Mouse (Mus musculus) T-helper 2 cell (primary cell): ENCODE results near the gene Rnf180.

Source experiments
- in situ Hi-C: fragments of 300-600 bp; cut with MboI, MseI; formaldehyde crosslinking; loops from one replicate; pipeline ENCODE4 v1.15.1; 2025; ENCODE audit warnings: high pct_unique_total_duplicates

Rnf180 gene

GRCm38 (mm10) chr13:105132776-105133175, 161.8 kb downstream of the Rnf180 start:
- in situ Hi-C loops: no loop called here

DNA sequence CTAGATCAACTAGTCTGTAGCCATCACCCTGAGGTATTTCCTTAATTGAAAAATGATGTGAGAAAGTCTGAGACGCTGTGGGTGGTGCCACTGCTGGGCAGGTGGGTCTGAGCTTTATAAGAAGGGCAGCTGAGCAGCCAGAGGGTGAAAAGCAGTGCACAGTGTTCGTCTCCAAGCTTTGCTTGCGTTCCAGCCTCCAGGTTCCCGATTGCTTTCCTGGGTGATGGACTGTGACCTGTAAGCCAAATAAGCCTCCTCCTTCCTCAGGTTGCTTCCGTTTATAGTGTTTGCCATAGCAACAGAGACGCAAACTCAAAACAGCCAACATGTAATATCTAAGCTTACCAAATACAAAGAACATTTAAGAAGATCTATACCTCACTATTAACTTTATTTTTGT, 162.2 kb downstream of the Rnf180 start:
- in situ Hi-C loops: no loop called here

DNA sequence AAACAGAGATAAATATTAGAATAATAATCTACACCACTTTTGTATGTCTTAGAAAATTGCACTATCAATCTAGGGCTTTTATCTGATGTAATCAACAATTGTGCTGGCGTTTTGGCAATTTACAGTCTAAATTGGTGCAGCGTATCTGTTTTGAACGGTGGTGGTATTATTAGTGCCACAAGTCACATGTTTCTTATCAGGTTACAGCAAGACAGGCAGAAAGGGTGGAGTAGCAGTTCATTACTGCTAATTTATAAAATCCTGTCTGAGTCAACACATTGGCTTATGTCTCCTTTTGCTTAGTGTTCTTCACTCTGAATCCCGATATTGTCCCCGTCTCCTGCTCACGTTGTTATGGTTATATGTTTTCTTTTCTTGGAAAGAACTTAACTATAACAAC, 164.5 kb downstream of the Rnf180 start:
- in situ Hi-C loops: no loop called here

- in situ Hi-C loops: no loop called here
These were observed 172.5 kb downstream of the Rnf180 start for GRCm38 (mm10) chr13:105122092-105122491.

- in situ Hi-C loops: no loop called here
These were observed 173.0 kb downstream of the Rnf180 start for GRCm38 (mm10) chr13:105121617-105122016.

DNA sequence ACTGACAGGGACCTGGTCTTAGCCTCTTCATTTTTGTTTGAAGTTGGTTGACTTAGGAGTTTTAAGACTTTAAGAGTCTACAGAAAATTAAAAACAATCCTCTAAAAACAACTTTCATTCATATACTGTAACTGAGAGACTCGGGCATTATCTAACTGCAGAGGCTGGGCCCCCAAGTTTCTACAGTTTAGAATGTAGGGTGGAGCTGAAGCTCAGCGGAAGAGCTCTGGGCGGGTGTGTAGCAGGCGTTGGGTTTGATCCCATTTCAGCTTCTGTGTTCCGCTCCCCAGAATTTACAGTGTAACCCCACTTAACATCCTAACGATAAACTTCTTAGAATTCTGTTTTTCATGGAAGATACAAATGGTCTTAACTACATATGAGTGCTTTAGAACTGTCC, 183.0 kb downstream of the Rnf180 start:
- in situ Hi-C loops: no loop called here

DNA sequence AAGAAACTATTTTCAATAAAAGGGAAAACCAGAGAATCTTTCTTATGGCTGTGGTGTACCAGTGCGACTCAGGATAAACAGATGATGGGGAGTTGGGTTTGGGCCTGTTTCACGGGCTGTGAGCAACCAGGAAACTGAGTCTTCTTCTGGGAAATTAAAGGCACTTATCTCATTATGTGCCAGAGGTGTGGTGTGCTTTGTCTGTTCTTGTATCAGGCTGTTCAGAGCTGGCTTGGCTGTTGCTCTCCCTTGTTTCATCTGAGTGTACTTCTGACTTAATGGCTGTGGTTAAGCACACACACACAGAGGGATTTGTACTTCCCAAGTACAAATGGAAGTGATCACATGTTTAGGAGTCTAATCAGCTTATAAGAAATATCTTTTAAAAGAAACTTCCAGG, 190.2 kb downstream of the Rnf180 start:
- in situ Hi-C loops: no loop called here

DNA sequence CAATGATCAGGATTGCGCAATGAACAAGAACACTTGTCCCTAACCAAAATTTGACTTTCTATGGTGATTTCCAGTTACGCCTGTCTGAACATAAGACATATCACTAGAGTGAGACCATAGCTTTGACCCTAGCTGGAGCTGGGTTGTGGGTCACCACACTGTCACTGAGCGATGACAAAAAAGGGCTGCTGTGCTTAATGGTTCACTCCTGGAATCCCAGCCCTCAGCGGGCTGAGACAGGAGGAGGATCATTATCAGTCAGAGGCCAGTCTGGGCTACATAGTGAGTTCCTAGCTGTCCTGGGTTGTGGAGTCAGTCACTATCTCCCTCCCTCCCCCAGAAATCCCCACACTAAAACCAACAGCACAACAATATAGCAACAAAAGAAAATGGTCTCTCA, 193.9 kb downstream of the Rnf180 start:
- in situ Hi-C loops: no loop called here

DNA sequence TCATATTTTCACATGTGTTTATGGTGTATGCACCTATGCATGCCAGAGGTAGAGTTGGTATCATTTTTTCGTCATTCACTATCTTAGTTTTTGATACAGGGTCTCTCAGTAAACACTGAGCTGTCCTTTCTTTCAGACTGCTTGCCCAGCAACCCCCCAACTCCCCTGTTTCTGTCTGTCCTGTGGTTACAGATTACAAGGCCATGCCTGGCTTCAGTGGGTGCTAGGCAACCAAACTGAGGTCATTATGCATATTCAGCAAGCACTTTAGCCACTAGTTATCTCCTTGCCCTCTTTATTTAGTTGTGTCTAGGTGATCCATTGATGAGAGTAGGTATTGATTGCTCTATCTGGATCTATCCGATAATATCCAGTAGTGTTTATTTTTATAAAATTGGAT, 198.3 kb downstream of the Rnf180 start:
- in situ Hi-C loops: no loop called here

DNA sequence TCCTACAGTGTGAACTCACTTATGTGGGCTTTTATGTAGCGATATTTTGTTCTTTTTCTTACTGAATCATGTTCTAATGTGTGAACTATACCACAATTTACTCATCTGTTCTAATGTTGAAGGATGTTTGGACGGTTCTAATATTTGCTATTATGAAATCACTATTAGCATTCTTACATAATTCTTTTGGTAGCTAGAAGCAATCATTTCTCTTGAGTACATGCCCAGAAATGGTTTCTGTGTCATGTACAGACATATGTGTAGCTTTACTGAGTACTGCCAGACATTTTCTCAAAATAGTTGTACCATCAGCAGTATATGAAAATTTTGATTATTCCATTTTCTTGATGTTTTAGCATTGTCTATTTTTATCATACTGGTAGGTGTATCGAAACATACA, 205.3 kb downstream of the Rnf180 start:
- in situ Hi-C loops: no loop called here

DNA sequence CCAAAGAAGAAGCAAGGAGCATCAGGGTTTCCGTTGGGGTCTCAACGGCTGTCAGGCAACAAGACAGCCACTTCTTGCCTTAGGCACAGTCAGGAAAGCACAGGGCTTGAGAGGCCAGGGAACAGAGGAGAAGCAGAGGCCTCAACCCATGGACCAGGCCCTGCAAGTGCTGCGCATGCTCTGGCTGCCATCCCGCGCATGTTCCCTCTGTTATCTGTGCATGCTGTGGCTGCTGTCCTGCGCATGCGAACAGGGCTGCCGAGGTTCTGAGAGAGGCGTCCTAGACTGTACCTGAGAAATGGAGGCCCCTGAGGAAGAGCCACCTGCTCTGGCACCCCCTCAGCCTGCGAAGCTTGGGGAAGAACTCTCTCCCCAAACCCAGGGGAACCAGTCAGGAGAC, 212.8 kb downstream of the Rnf180 start, which contains the start of gene 4933425L06Rik:
TSS of gene 4933425L06Rik (plus strand) at position 261 of the 400 bp plus-strand sequence.
- in situ Hi-C loops: no loop called here
